Mouse (Mus musculus) brain, adult 2 months (tissue): Measurements from ENCODE around the gene S1pr5.

Experiments used
- DNase-seq: peaks from one replicate; pipeline ENCODE4 v3.0.0; 2011; ENCODE audit warnings: low read depth, low spot score

S1pr5 gene

GRCm38 (mm10) chr9:21208626-21209025 lies 39.6 kb downstream of the S1pr5 start:
- no peak for DNase-seq

- DNase-seq = no peak
These were observed 41.4 kb downstream of the S1pr5 start for GRCm38 (mm10) chr9:21206848-21207247.

GRCm38 (mm10) chr9:21204528-21205272 lies 43.5 kb downstream of the S1pr5 start:
- peak; percentile 69 for DNase-seq

GRCm38 (mm10) chr9:21204156-21204527 lies 44.1 kb downstream of the S1pr5 start:
- DNase-seq = no peak

- no peak for DNase-seq
These were observed 49.3 kb downstream of the S1pr5 start for GRCm38 (mm10) chr9:21198960-21199359.

- DNase-seq = peak; percentile 96
These were observed 50.3 kb downstream of the S1pr5 start for GRCm38 (mm10) chr9:21197981-21198380.

GRCm38 (mm10) chr9:21196521-21197433 lies 51.5 kb downstream of the S1pr5 start:
- peak; percentile 92 for DNase-seq

GRCm38 (mm10) chr9:21195736-21196505 lies 52.3 kb downstream of the S1pr5 start:
- peak; percentile 83 for DNase-seq

GRCm38 (mm10) chr9:21194787-21195493 lies 53.3 kb downstream of the S1pr5 start:
- DNase-seq = no peak

- no peak for DNase-seq
These were observed 54.5 kb downstream of the S1pr5 start for GRCm38 (mm10) chr9:21193786-21194185.
